Mouse (Mus musculus): ENCODE data around the gene Aagab. TPM values are rescaled to one million over a fixed set of nuclear protein-coding genes. Genes with fewer than 3 reads are reported as not detected.

Gene Aagab
- polyA plus RNA-seq, 1 experiment from 2014 or later = 32.6 TPM

DNA sequence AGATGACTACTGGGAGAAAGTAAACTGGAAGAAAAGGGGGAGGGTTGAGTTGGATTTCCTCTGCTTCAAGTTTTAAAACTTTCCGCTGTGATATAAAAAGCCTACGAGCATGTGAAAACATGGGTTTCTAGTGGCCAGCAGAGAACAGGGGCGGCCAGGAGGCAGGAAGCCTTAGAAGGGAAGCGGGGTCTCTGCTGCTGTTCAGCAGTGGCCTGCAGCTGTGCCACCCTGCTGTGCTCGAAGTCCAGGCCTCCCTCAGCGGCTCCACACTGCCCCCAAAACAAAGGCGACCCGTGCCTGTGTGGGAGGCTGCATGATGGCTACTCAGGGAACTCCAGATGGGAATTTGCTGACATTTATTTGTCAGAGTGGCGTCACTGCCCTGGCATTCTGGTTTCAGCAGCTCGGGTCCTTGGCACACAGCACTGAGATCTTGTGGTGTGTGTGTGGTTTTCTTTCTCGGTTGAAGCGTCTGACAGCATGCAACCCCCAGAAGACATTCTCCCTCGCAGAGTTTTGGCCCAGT is 8.4 kb downstream of the Aagab start:
- no peaks in the 10 kb centered on the region for H3K27me3 ChIP-seq (ENCODE audit: control insufficient read depth, insufficient read depth, low read length)
- 0 out of 2 replicates have a peak, but pooled peaks have one; percentile 40 for ATAC-seq (ENCODE audit: insufficient read depth, low FRiP score)
- no peaks in the 10 kb centered on the region for H3K9me3 ChIP-seq (replicated peaks; ENCODE audit: control insufficient read depth, low read length)
- no peak overlapping the region for H3K4me3 ChIP-seq (replicated peaks; ENCODE audit: low read length)
- H3K4me2 ChIP-seq (ENCODE audit: low read depth, low read length) = no peak overlapping the region
- WGBS = 40% methylated on average over 13 of the region's 13 CpGs
- H3K9ac ChIP-seq (ENCODE audit: low read length) = no peak overlapping the region
- H3K4me1 ChIP-seq (ENCODE audit: control insufficient read depth, insufficient read depth, low read length) = peaks cover 34% of the 10 kb centered on the region
- H3K27ac ChIP-seq (ENCODE audit: low read length) = 0 out of 2 replicates have a peak overlapping the region, but pooled peaks have one; percentile 5
- no peaks in the 10 kb centered on the region for H3K36me3 ChIP-seq (ENCODE audit: control insufficient read depth, insufficient read depth, low read length)

DNA sequence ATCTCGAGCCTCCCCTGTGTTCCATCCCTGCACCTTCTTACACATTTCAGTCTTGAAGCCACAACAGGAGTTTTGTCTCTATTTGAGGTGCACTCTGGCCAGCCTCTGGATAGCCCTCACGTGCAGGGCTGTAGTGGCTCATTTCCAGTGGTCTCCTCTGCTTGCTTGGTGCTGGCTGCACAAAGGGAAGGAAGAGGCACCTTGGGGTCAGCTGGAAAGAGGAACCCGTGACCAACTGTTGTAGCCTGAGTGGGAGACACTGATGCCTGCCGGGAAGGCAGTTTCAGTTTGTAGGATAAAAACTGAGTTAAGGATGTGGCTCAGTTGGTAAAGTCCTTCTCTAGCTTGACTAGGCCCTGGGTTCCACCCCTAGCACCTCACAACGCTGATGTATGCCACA is 9.5 kb downstream of the Aagab start:
- Histone ChIP-seq H3K4me1 (ENCODE audit: control insufficient read depth, insufficient read depth, low read length) (peaks cover 34% of the 10 kb centered on the region), H3K4me3 (replicated peaks; ENCODE audit: low read length) (no peak overlapping the region), H3K27me3 (ENCODE audit: control insufficient read depth, insufficient read depth, low read length) (no peaks in the 10 kb centered on the region), H3K9me3 (replicated peaks; ENCODE audit: control insufficient read depth, low read length) (no peaks in the 10 kb centered on the region), H3K9ac (ENCODE audit: low read length) (no peak overlapping the region), H3K27ac (ENCODE audit: low read length) (no peak overlapping the region), H3K4me2 (ENCODE audit: low read depth, low read length) (no peak overlapping the region), H3K36me3 (ENCODE audit: control insufficient read depth, insufficient read depth, low read length) (peaks cover 2% of the 10 kb centered on the region)
- no peak for ATAC-seq (ENCODE audit: insufficient read depth, low FRiP score)
- 57% methylated on average over 5 of the region's 5 CpGs for WGBS

DNA sequence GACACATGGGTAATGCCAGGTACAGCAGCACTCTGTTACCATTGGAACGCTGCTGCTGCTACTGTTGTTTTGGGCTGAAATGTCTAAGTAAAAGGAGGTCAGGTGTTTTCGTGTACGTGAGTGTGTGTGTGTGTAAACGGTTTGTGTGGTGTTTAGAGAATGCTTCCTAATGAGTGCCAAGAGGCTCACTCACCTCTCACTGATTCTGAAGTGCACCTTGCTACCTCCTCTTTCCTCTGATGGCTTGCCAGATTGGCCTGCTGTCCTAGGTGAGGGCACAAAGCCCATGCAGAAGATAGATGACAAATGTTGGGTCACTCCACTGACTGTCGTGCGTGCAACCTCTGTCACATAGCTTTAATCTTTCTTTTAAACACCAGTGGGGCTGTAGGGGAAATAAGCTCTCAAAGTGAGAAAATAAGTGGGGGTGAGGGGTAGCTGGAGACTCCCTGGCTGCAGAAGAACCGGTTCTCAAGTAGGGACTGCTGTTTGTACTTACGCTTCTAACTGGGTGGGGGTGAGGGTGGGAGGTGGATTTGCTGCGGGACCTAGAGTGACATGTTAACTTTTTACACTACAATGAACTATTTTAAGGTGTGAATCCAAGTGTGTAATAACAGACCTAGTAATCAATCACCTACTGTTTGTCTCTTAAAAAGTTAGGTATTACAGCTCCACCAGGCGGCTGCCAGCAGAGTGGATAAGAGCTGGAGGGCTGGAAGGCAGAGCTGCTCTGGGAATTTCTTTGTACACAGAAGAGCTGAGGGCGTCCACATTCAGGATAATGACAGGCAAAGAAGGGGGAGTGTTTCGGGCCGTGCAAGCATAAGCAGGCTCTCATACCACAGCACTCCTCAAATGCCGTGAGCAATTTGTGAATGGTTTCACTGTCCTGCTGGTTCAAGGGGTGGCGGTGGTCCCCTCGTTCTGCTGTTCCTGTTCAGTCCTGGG is 10.4 kb downstream of the Aagab start:
- H3K4me1 ChIP-seq (ENCODE audit: control insufficient read depth, insufficient read depth, low read length) = peaks cover 34% of the 10 kb centered on the region
- no peaks in the 10 kb centered on the region for H3K27me3 ChIP-seq (ENCODE audit: control insufficient read depth, insufficient read depth, low read length)
- peak overlapping the region; percentile 10; the same call in 1 of the 2 replicates for H3K9ac ChIP-seq (ENCODE audit: low read length)
- ATAC-seq (ENCODE audit: insufficient read depth, low FRiP score) = peak; percentile 54; the same call in 1 of the 2 replicates
- no peaks in the 10 kb centered on the region for H3K9me3 ChIP-seq (replicated peaks; ENCODE audit: control insufficient read depth, low read length)
- 38% methylated on average over 16 of the region's 16 CpGs for WGBS
- H3K27ac ChIP-seq (ENCODE audit: low read length) = peak overlapping the region; percentile 16; the same call in 1 of the 2 replicates
- no peak overlapping the region for H3K4me2 ChIP-seq (ENCODE audit: low read depth, low read length)
- no peak overlapping the region for H3K4me3 ChIP-seq (replicated peaks; ENCODE audit: low read length)
- peaks cover 9% of the 10 kb centered on the region for H3K36me3 ChIP-seq (ENCODE audit: control insufficient read depth, insufficient read depth, low read length)

GRCm38 (mm10) chr9:63613569-63613968 is 11.1 kb downstream of the Aagab start:
- no peak overlapping the region for H3K4me2 ChIP-seq (ENCODE audit: low read depth, low read length)
- H3K4me3 ChIP-seq (replicated peaks; ENCODE audit: low read length) = no peak overlapping the region
- peaks cover 10% of the 10 kb centered on the region for H3K36me3 ChIP-seq (ENCODE audit: control insufficient read depth, insufficient read depth, low read length)
- H3K4me1 ChIP-seq (ENCODE audit: control insufficient read depth, insufficient read depth, low read length) = peaks cover 34% of the 10 kb centered on the region
- ATAC-seq (ENCODE audit: insufficient read depth, low FRiP score) = no peak
- H3K9ac ChIP-seq (ENCODE audit: low read length) = peak overlapping the region; percentile 10; the same call in 1 of the 2 replicates
- WGBS = 28% methylated on average over 1 of the region's 1 CpGs
- H3K27me3 ChIP-seq (ENCODE audit: control insufficient read depth, insufficient read depth, low read length) = no peaks in the 10 kb centered on the region
- H3K27ac ChIP-seq (ENCODE audit: low read length) = peak overlapping the region; percentile 16; the same call in 1 of the 2 replicates
- no peaks in the 10 kb centered on the region for H3K9me3 ChIP-seq (replicated peaks; ENCODE audit: control insufficient read depth, low read length)

DNA sequence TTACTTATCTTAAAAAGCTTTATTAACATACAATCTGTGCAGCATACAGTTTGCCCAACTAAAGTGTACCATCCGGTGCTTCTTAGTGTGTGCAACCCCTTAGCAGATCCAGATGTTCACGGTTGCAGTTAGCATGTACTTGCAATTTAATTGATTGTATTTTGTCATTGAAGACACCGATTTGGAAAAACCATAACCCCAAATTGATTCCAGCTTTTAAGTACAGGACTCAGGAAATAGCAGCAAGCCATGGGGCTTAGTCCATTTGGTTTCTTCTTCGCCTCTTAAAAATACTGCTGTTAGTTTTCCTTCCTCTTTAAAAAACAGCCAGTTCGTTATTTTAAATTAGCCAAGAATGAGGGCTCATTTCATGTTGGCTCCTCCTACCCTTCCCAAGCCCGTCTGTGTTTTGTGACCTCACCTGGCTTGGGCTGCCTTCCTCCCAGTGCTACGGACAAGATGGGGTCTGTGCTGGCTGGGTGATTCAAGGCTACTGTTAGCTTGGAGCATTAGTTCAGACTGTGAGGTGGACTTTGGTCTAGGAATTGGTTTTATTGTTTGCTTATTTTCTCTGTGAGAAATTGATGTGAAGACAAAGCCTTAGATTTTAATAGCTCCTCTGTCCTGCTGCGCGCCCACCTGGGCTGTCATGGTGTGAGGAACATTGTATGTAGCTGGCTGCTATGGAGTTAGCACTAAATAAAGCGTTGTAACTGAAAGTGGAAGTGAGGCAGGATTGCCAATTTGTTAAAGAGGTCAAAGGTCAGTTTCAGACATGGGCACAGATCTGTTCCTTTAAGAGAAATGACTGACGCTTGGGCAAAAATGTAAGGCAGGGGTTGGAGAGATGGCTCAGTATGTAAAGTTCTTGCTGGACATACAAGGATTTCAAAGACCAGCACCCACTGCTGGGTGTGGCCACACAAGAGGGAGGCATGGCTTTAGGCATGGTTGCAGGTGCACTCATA is 11.8 kb downstream of the Aagab start:
- no peak for ATAC-seq (ENCODE audit: insufficient read depth, low FRiP score)
- no peak overlapping the region for H3K9ac ChIP-seq (ENCODE audit: low read length)
- H3K9me3 ChIP-seq (replicated peaks; ENCODE audit: control insufficient read depth, low read length) = no peaks in the 10 kb centered on the region
- peaks cover 34% of the 10 kb centered on the region for H3K4me1 ChIP-seq (ENCODE audit: control insufficient read depth, insufficient read depth, low read length)
- no peak overlapping the region for H3K27ac ChIP-seq (ENCODE audit: low read length)
- 77% methylated on average over 11 of the region's 11 CpGs for WGBS
- peaks cover 12% of the 10 kb centered on the region for H3K36me3 ChIP-seq (ENCODE audit: control insufficient read depth, insufficient read depth, low read length)
- H3K27me3 ChIP-seq (ENCODE audit: control insufficient read depth, insufficient read depth, low read length) = no peaks in the 10 kb centered on the region
- H3K4me3 ChIP-seq (replicated peaks; ENCODE audit: low read length) = no peak overlapping the region
- no peak overlapping the region for H3K4me2 ChIP-seq (ENCODE audit: low read depth, low read length)

DNA sequence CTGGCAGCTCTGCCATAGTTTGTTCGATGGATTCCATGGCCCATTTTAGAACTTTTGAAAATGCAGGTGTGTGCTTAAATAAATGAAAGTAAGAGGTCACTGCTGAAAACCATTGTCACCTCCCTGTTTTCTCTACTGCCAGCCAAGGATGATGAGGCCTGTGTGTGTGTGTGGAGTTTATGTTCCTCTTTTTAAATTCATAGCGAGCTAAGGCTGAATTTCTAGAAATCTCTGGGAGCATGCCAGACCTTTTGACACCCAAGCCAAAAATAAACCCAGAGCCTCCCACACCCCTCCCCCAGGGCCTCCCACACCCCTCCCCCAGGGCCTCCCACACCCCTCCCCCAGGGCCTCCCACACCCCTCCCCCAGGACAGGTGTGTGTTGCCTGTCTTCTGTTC is 15.5 kb downstream of the Aagab start:
- Histone ChIP-seq H3K27me3 (ENCODE audit: control insufficient read depth, insufficient read depth, low read length) (no peaks in the 10 kb centered on the region), H3K9me3 (replicated peaks; ENCODE audit: control insufficient read depth, low read length) (no peaks in the 10 kb centered on the region), H3K4me3 (replicated peaks; ENCODE audit: low read length) (no peak overlapping the region), H3K27ac (ENCODE audit: low read length) (no peak overlapping the region), H3K4me2 (ENCODE audit: low read depth, low read length) (no peak overlapping the region), H3K9ac (ENCODE audit: low read length) (no peak overlapping the region), H3K36me3 (ENCODE audit: control insufficient read depth, insufficient read depth, low read length) (peaks cover 12% of the 10 kb centered on the region), H3K4me1 (ENCODE audit: control insufficient read depth, insufficient read depth, low read length) (peaks cover 15% of the 10 kb centered on the region)
- WGBS = 86% methylated on average over 2 of the region's 2 CpGs
- no peak for ATAC-seq (ENCODE audit: insufficient read depth, low FRiP score)

DNA sequence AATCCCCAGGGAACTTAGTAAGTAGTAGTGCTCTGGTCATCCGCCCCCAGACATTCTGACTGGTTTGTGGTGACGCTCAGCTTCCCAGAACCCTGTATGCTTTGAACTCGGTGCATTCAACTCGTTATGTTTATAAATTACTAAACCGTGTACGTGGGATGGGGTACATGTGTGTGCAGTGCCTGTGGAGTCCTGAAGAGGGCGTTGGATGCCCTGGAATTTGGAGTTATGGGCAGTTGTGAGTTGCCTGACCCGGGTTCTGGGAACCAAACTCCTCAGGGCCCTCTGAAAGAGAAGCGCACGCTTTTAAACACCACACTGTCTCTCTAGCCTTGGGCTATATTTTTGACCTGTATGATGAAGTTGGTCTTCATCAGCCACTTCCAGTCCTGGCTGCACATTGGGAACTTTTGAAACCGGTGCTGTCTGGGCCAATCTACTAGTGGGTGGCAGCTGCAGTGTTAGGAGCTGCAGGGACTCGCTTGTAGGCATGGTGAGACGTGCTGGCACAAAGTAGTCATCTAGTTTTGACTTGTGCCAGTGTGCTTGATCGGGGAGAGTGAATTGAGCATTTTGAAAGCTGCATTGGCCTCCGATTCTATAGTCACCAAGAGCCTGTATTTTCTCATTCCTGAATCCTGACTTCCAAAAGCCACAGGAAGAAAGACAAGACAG is 21.6 kb downstream of the Aagab start:
- Histone ChIP-seq H3K4me3 (replicated peaks; ENCODE audit: low read length) (no peak overlapping the region), H3K4me1 (ENCODE audit: control insufficient read depth, insufficient read depth, low read length) (no peaks in the 10 kb centered on the region), H3K4me2 (ENCODE audit: low read depth, low read length) (no peak overlapping the region), H3K27me3 (ENCODE audit: control insufficient read depth, insufficient read depth, low read length) (no peaks in the 10 kb centered on the region), H3K9me3 (replicated peaks; ENCODE audit: control insufficient read depth, low read length) (no peaks in the 10 kb centered on the region), H3K27ac (ENCODE audit: low read length) (no peak overlapping the region), H3K36me3 (ENCODE audit: control insufficient read depth, insufficient read depth, low read length) (no peaks in the 10 kb centered on the region), H3K9ac (ENCODE audit: low read length) (no peak overlapping the region)
- 87% methylated on average over 15 of the region's 15 CpGs for WGBS
- no peak for ATAC-seq (ENCODE audit: insufficient read depth, low FRiP score)

- ATAC-seq (ENCODE audit: insufficient read depth, low FRiP score) = no peak
- H3K27ac ChIP-seq (ENCODE audit: low read length) = no peak overlapping the region
- 90% methylated on average over 9 of the region's 9 CpGs for WGBS
These were observed 22.8 kb downstream of the Aagab start for GRCm38 (mm10) chr9:63625090-63625756.

More at GRCm38 (mm10) chr9:63625090-63625756, 22.8 kb downstream of the Aagab start:
- Histone ChIP-seq H3K27me3 (ENCODE audit: control insufficient read depth, insufficient read depth, low read length) (no peaks in the 10 kb centered on the region), H3K36me3 (ENCODE audit: control insufficient read depth, insufficient read depth, low read length) (no peaks in the 10 kb centered on the region), H3K9me3 (replicated peaks; ENCODE audit: control insufficient read depth, low read length) (no peaks in the 10 kb centered on the region), H3K4me1 (ENCODE audit: control insufficient read depth, insufficient read depth, low read length) (no peaks in the 10 kb centered on the region), H3K4me2 (ENCODE audit: low read depth, low read length) (no peak overlapping the region), H3K4me3 (replicated peaks; ENCODE audit: low read length) (no peak overlapping the region), H3K9ac (ENCODE audit: low read length) (no peak overlapping the region)

Measured in stomach, embryonic 16.5 days (tissue).